Mouse (Mus musculus) CH12.LX (cell line): ENCODE measurements around the gene Bcl6b. TPM values are rescaled to one million over a fixed set of nuclear protein-coding genes. Genes with fewer than 3 reads are reported as not detected.

Experiments
- DNase-seq: peaks from one replicate; pipeline ENCODE4 v3.0.0-alpha.2; 2013; ENCODE audit errors: extremely low read depth
- H3K27ac ChIP-seq: 2 replicates; pipeline ENCODE4 v1.5.1; 2012; ENCODE audit warnings: low read depth, mild to moderate bottlenecking, control low read depth, moderate library complexity; ENCODE audit not compliant: insufficient read depth
- H3K27me3 ChIP-seq: replicated peaks from 2 replicates; pipeline ENCODE3; 2012; ENCODE audit warnings: inconsistent platforms
- H3K36me3 ChIP-seq, 2 experiments: replicated peaks in 1 of 2; 2 replicates each; pipeline versions ENCODE3 to v1.6.1; 2012; ENCODE audit warnings: inconsistent platforms in 1 of 2, low read length in 1 of 2, mild to moderate bottlenecking in 1 of 2, mixed read lengths in 1 of 2, moderate library complexity in 1 of 2; ENCODE audit not compliant: control insufficient read depth in 1 of 2, insufficient read depth in 1 of 2
- H3K4me1 ChIP-seq, 2 experiments: 2 replicates each; pipeline ENCODE4 v1.6.1; 2012; ENCODE audit warnings: inconsistent platforms in 1 of 2, moderate library complexity in 1 of 2; ENCODE audit not compliant: insufficient read depth in 2 of 2, control insufficient read depth in 1 of 2
- H3K4me2 ChIP-seq: 2 replicates; pipeline ENCODE4 v1.6.1; 2012; ENCODE audit warnings: low read depth, mild to moderate bottlenecking, control low read depth; ENCODE audit not compliant: poor library complexity, insufficient read depth, severe bottlenecking
- H3K4me3 ChIP-seq, 3 experiments: fragments of 150-350 bp in 1 of 3; sonication (generic) in 1 of 3; replicated peaks in 1 of 3; 2 replicates each; pipeline versions ENCODE3 to v1.5.1; 2011 to 2012; ENCODE audit warnings: low read depth in 2 of 3, low read length in 2 of 3, mild to moderate bottlenecking in 2 of 3, moderate library complexity in 2 of 3, control low read depth in 1 of 3, improper control_type of control experiment in 1 of 3, inconsistent platforms in 1 of 3, mixed read lengths in 1 of 3; ENCODE audit not compliant: poor library complexity in 1 of 3
- H3K79me2 ChIP-seq: replicated peaks from 2 replicates; pipeline ENCODE4 v1.6.1; 2012; ENCODE audit warnings: mild to moderate bottlenecking, moderate library complexity; ENCODE audit not compliant: control insufficient read depth, poor library complexity, insufficient read depth, severe bottlenecking; ENCODE audit errors: extremely low read depth
- H3K9ac ChIP-seq: 2 replicates; pipeline ENCODE4 v1.6.1; 2012; ENCODE audit warnings: low read depth, mild to moderate bottlenecking, control low read depth, moderate library complexity; ENCODE audit not compliant: insufficient read depth
- H3K9me3 ChIP-seq: replicated peaks from 2 replicates; pipeline ENCODE3; 2012; ENCODE audit warnings: low read length, inconsistent platforms, mixed read lengths
- CHD1 ChIP-seq: IDR thresholded peaks from 2 replicates; pipeline ENCODE4 v1.6.1; 2012; ENCODE audit warnings: low read depth, low read length, improper control_type of control experiment, inconsistent platforms
- CHD2 ChIP-seq: IDR thresholded peaks from 2 replicates; pipeline ENCODE4 v1.6.1; 2011; ENCODE audit warnings: low read length, improper control_type of control experiment
- ELF1 ChIP-seq: IDR thresholded peaks from 2 replicates; pipeline ENCODE4 v1.6.1; 2014; ENCODE audit warnings: low read depth, mild to moderate bottlenecking, inconsistent platforms, low read length, improper control_type of control experiment
- EP300 ChIP-seq: IDR thresholded peaks from 2 replicates; pipeline ENCODE4 v1.6.1; 2011; ENCODE audit warnings: low read length, improper control_type of control experiment
- GABPA ChIP-seq: IDR thresholded peaks from 2 replicates; pipeline ENCODE4 v1.6.1; 2012; ENCODE audit warnings: low read depth, low read length, improper control_type of control experiment, inconsistent platforms; ENCODE audit not compliant: insufficient replicate concordance
- IRF4 ChIP-seq: IDR thresholded peaks from 2 replicates; pipeline ENCODE4 v1.6.1; 2014; ENCODE audit warnings: low read depth, mild to moderate bottlenecking, inconsistent platforms, low read length, improper control_type of control experiment
- KAT2A ChIP-seq: IDR thresholded peaks from 2 replicates; pipeline ENCODE4 v1.6.1; 2012; ENCODE audit warnings: low read length, improper control_type of control experiment, inconsistent platforms; ENCODE audit not compliant: insufficient replicate concordance
- MAX ChIP-seq: IDR thresholded peaks from 2 replicates; pipeline ENCODE4 v1.6.1; 2011; ENCODE audit warnings: low read length, improper control_type of control experiment
- MXI1 ChIP-seq: IDR thresholded peaks from 2 replicates; pipeline ENCODE4 v1.6.1; 2011; ENCODE audit warnings: mild to moderate bottlenecking, low read depth, low read length, improper control_type of control experiment
- PAX5 ChIP-seq: IDR thresholded peaks from 2 replicates; pipeline ENCODE4 v1.6.1; 2012; ENCODE audit warnings: low read length, inconsistent platforms, mixed read lengths
- POLR2AphosphoS2 ChIP-seq: IDR thresholded peaks from 2 replicates; pipeline ENCODE4 v1.6.1; 2011; ENCODE audit warnings: low read depth, low read length, improper control_type of control experiment
- TCF12 ChIP-seq: IDR thresholded peaks from 2 replicates; pipeline ENCODE4 v1.6.1; 2014; ENCODE audit warnings: low read depth, mild to moderate bottlenecking, inconsistent platforms, low read length, improper control_type of control experiment
- UBTF ChIP-seq: IDR thresholded peaks from 2 replicates; pipeline ENCODE4 v1.6.1; 2012; ENCODE audit warnings: low read depth, mild to moderate bottlenecking, inconsistent platforms, low read length, improper control_type of control experiment, moderate library complexity
- USF1 ChIP-seq: IDR thresholded peaks from 2 replicates; pipeline ENCODE4 v1.6.1; 2014; ENCODE audit warnings: low read depth, mild to moderate bottlenecking, inconsistent platforms, low read length, improper control_type of control experiment
- USF2 ChIP-seq: conservative IDR thresholded peaks from 2 replicates; pipeline ENCODE4 v1.6.1; 2011; ENCODE audit warnings: low read depth, low read length, improper control_type of control experiment
- ZC3H11A ChIP-seq: IDR thresholded peaks from 2 replicates; pipeline ENCODE4 v1.6.1; 2012; ENCODE audit warnings: low read depth, mild to moderate bottlenecking, inconsistent platforms, low read length, improper control_type of control experiment
- ZKSCAN1 ChIP-seq: IDR thresholded peaks from 2 replicates; pipeline ENCODE4 v1.6.1; 2012; ENCODE audit warnings: low read depth, inconsistent platforms, low read length, improper control_type of control experiment, borderline replicate concordance
- dilution Hi-C: fragments of 300-500 bp; cut with MboI; formaldehyde crosslinking; loops from 2 replicates; pipeline ENCODE4 v1.14.3; 2020; ENCODE audit warnings: low sequenced_read_pairs; ENCODE audit not compliant: extremely low pct_unique_long_range_greater_than_20kb, extremely low pct_ligation_motif_present
- in situ Hi-C: fragments of 300-500 bp; cut with MboI; formaldehyde crosslinking; loops from 3 replicates; pipeline ENCODE4 v1.14.3; 2019; ENCODE audit warnings: low sequenced_read_pairs, low pct_ligation_motif_present, low pct_unique_long_range_greater_than_20kb, mixed read lengths
- polyA plus RNA-seq: library from polyadenylated mRNA; unstranded; fragments of >175 nt; gene quantifications from 2 replicates; pipeline ENCODE4 v1.2.1, GENCODE M21; 2012; ENCODE audit warnings: low read depth; ENCODE audit not compliant: insufficient read length
- total RNA-seq, 2 experiments: library from RNA; depleted of rRNA; stranded (reverse); fragments of 300-350 nt in 1 of 2; fragments of >200 nt in 1 of 2; gene quantifications; 2 replicates each; pipeline ENCODE4 v1.2.3; 2012 to 2014

The Bcl6b gene
- total and polyA plus RNA-seq, 3 experiments, result 0.54 to 1.7 (median 0.71) TPM

- no peak overlapping the region for H3K4me2 ChIP-seq
- dilution Hi-C loops (no loop called here), in situ Hi-C loops (loop anchor here (25.0 kb wide), 2 partner anchors 379 to 529 kb away; partner anchors contain the start of genes 4930544D05Rik, Chrne and Zfp3)
- H3K27ac ChIP-seq, result no peak overlapping the region
- H3K27me3 ChIP-seq, result peaks cover 2% of the 10 kb centered on the region
- no peak for TF ChIP-seq ZC3H11A
- TF ChIP-seq CHD2, result no peak
- no peak for TF ChIP-seq EP300
- TF ChIP-seq CHD1, result no peak
- no peak for TF ChIP-seq ELF1
- no peak for TF ChIP-seq KAT2A
- no peak for TF ChIP-seq USF2
- no peak for TF ChIP-seq POLR2AphosphoS2
- TF ChIP-seq MXI1, result no peak
- TF ChIP-seq MAX, result no peak
- no peak for TF ChIP-seq UBTF
- no peak overlapping the region for H3K4me3 ChIP-seq
- peaks cover 4 to 47% of the 10 kb centered on the region in 2 experiments for H3K4me1 ChIP-seq
- H3K9ac ChIP-seq, result no peak overlapping the region
- no peaks in the 10 kb centered on the region for H3K79me2 ChIP-seq
- no peaks in the 10 kb centered on the region for H3K9me3 ChIP-seq
- H3K36me3 ChIP-seq, result peaks cover 10 to 27% of the 10 kb centered on the region in 2 experiments
- DNase-seq, result no peak
Measured at GRCm38 (mm10) chr11:70233016-70233415, 3.4 kb upstream of the Bcl6b start.

- H3K9ac ChIP-seq, result no peak overlapping the region
- no peaks in the 10 kb centered on the region for H3K9me3 ChIP-seq
- dilution Hi-C loops, result no loop called here
- peaks cover 10 to 27% of the 10 kb centered on the region in 2 experiments for H3K36me3 ChIP-seq
- H3K4me3 ChIP-seq, result no peak overlapping the region
- in situ Hi-C loops, result loop anchor here (25.0 kb wide), 2 partner anchors 380 to 530 kb away; partner anchors contain the start of genes 4930544D05Rik, Chrne and Zfp3
- H3K4me1 ChIP-seq, result peaks cover 4 to 47% of the 10 kb centered on the region in 2 experiments
- H3K27ac ChIP-seq, result no peak overlapping the region
- H3K79me2 ChIP-seq, result no peaks in the 10 kb centered on the region
- DNase-seq, result no peak
- peaks cover 2% of the 10 kb centered on the region for H3K27me3 ChIP-seq
- TF ChIP-seq USF1 (no peak), MAX (no peak), GABPA (no peak), PAX5 (no peak), CHD1 (no peak), ZKSCAN1 (no peak), TCF12 (no peak), IRF4 (no peak)
- no peak overlapping the region for H3K4me2 ChIP-seq
Measured at GRCm38 (mm10) chr11:70232546-70232945, 2.9 kb upstream of the Bcl6b start.
